Mouse (Mus musculus): ENCODE measurements around the gene Slc15a1. TPM values are rescaled to one million over a fixed set of nuclear protein-coding genes. Genes with fewer than 3 reads are reported as not detected.

Gene Slc15a1
- polyA plus RNA-seq, 2 experiments: not detected

- 3% methylated on average over 6 of the region's 6 CpGs for WGBS (ENCODE audit: insufficient replicate concordance)
- no peak overlapping the region for H3K4me3 ChIP-seq (ENCODE audit: insufficient read depth in 1 of 2, low read depth in 2 of 2, low read length in 2 of 2)
- DNase-seq (ENCODE audit: low read depth in 3 of 3, low spot score in 3 of 3) (no peak), ATAC-seq (ENCODE audit: insufficient read depth) (no peak)
- H3K4me2 ChIP-seq (ENCODE audit: low read depth): no peak overlapping the region
- TF ChIP-seq CTCF (IDR thresholded peaks at IDR 0.05; ENCODE audit: low read depth): no peak
- no peak for TF ChIP-seq EP300 (IDR thresholded peaks at IDR 0.05; ENCODE audit: low read depth)
- H3K9me3 ChIP-seq (ENCODE audit: control insufficient read depth, low read length): no peaks in the 10 kb centered on the region
- no peaks in the 10 kb centered on the region for H3K36me3 ChIP-seq (replicated peaks; ENCODE audit: control insufficient read depth, insufficient read depth, low read depth)
- H3K27ac ChIP-seq: no peak overlapping the region
- no peaks in the 10 kb centered on the region for H3K4me1 ChIP-seq (replicated peaks; ENCODE audit: control insufficient read depth in 2 of 2, insufficient read depth in 2 of 2, low read length in 1 of 2)
- H3K27me3 ChIP-seq (ENCODE audit: control insufficient read depth, insufficient read depth, low read length): peaks cover 20% of the 10 kb centered on the region
- H3K9ac ChIP-seq (replicated peaks): no peak overlapping the region
Measured at GRCm38 (mm10) chr14:121506336-121506735, 1.3 kb upstream of the Slc15a1 start.

- 19% methylated on average over 9 of the region's 9 CpGs for WGBS (ENCODE audit: insufficient replicate concordance)
Measured at GRCm38 (mm10) chr14:121505485-121505860, 421 bp upstream of the Slc15a1 start.

GRCm38 (mm10) chr14:121500577-121500976 is 4.5 kb downstream of the Slc15a1 start:
- TF ChIP-seq EP300 (IDR thresholded peaks at IDR 0.05; ENCODE audit: low read depth): no peak
- TF ChIP-seq CTCF (IDR thresholded peaks at IDR 0.05; ENCODE audit: low read depth): no peak
- DNase-seq (ENCODE audit: low read depth in 3 of 3, low spot score in 3 of 3) (no peak), ATAC-seq (ENCODE audit: insufficient read depth) (no peak)
- Histone ChIP-seq H3K9me3 (ENCODE audit: control insufficient read depth, low read length) (no peaks in the 10 kb centered on the region), H3K4me1 (replicated peaks; ENCODE audit: control insufficient read depth in 2 of 2, insufficient read depth in 2 of 2, low read length in 1 of 2) (no peaks in the 10 kb centered on the region), H3K9ac (replicated peaks) (no peak overlapping the region), H3K27me3 (ENCODE audit: control insufficient read depth, insufficient read depth, low read length) (peaks cover 15% of the 10 kb centered on the region), H3K27ac (no peak overlapping the region), H3K4me3 (ENCODE audit: insufficient read depth in 1 of 2, low read depth in 2 of 2, low read length in 2 of 2) (no peak overlapping the region), H3K36me3 (replicated peaks; ENCODE audit: control insufficient read depth, insufficient read depth, low read depth) (no peaks in the 10 kb centered on the region), H3K4me2 (ENCODE audit: low read depth) (no peak overlapping the region)
- WGBS (ENCODE audit: insufficient replicate concordance): 27% methylated on average over 2 of the region's 2 CpGs

More at GRCm38 (mm10) chr14:121505485-121505860, 421 bp upstream of the Slc15a1 start:
- no peak for TF ChIP-seq CTCF (IDR thresholded peaks at IDR 0.05; ENCODE audit: low read depth)
- no peak for TF ChIP-seq EP300 (IDR thresholded peaks at IDR 0.05; ENCODE audit: low read depth)
- peaks cover 20% of the 10 kb centered on the region for H3K27me3 ChIP-seq (ENCODE audit: control insufficient read depth, insufficient read depth, low read length)
- H3K9me3 ChIP-seq (ENCODE audit: control insufficient read depth, low read length): no peaks in the 10 kb centered on the region
- H3K4me1 ChIP-seq (replicated peaks; ENCODE audit: control insufficient read depth in 2 of 2, insufficient read depth in 2 of 2, low read length in 1 of 2): no peaks in the 10 kb centered on the region
- H3K27ac ChIP-seq: no peak overlapping the region
- peak overlapping the region; percentile 38 for H3K4me2 ChIP-seq (ENCODE audit: low read depth)
- ATAC-seq (ENCODE audit: insufficient read depth): no peak
- H3K9ac ChIP-seq (replicated peaks): no peak overlapping the region
- no peak for DNase-seq (ENCODE audit: low read depth in 3 of 3, low spot score in 3 of 3)
- H3K36me3 ChIP-seq (replicated peaks; ENCODE audit: control insufficient read depth, insufficient read depth, low read depth): no peaks in the 10 kb centered on the region
- no peak overlapping the region for H3K4me3 ChIP-seq (ENCODE audit: insufficient read depth in 1 of 2, low read depth in 2 of 2, low read length in 2 of 2)

- Histone ChIP-seq H3K4me1 (replicated peaks; ENCODE audit: control insufficient read depth in 2 of 2, insufficient read depth in 2 of 2, low read length in 1 of 2) (no peaks in the 10 kb centered on the region), H3K27me3 (ENCODE audit: control insufficient read depth, insufficient read depth, low read length) (peaks cover 7% of the 10 kb centered on the region), H3K36me3 (replicated peaks; ENCODE audit: control insufficient read depth, insufficient read depth, low read depth) (no peaks in the 10 kb centered on the region), H3K4me3 (ENCODE audit: insufficient read depth in 1 of 2, low read depth in 2 of 2, low read length in 2 of 2) (no peak overlapping the region), H3K9me3 (ENCODE audit: control insufficient read depth, low read length) (no peaks in the 10 kb centered on the region), H3K9ac (replicated peaks) (no peak overlapping the region), H3K27ac (no peak overlapping the region), H3K4me2 (ENCODE audit: low read depth) (no peak overlapping the region)
- ATAC-seq (ENCODE audit: insufficient read depth) (no peak), DNase-seq (ENCODE audit: low read depth in 3 of 3, low spot score in 3 of 3) (no peak)
- TF ChIP-seq EP300 (IDR thresholded peaks at IDR 0.05; ENCODE audit: low read depth): no peak
- no peak for TF ChIP-seq CTCF (IDR thresholded peaks at IDR 0.05; ENCODE audit: low read depth)
- WGBS (ENCODE audit: insufficient replicate concordance): 27% methylated on average over 1 of the region's 1 CpGs
Measured at GRCm38 (mm10) chr14:121499769-121500168, 5.3 kb downstream of the Slc15a1 start.

GRCm38 (mm10) chr14:121497800-121498199 is 7.3 kb downstream of the Slc15a1 start:
- no peak overlapping the region for H3K4me3 ChIP-seq (ENCODE audit: insufficient read depth in 1 of 2, low read depth in 2 of 2, low read length in 2 of 2)
- no peaks in the 10 kb centered on the region for H3K36me3 ChIP-seq (replicated peaks; ENCODE audit: control insufficient read depth, insufficient read depth, low read depth)
- H3K4me1 ChIP-seq (replicated peaks; ENCODE audit: control insufficient read depth in 2 of 2, insufficient read depth in 2 of 2, low read length in 1 of 2): no peaks in the 10 kb centered on the region
- TF ChIP-seq CTCF (IDR thresholded peaks at IDR 0.05; ENCODE audit: low read depth) (no peak), EP300 (IDR thresholded peaks at IDR 0.05; ENCODE audit: low read depth) (no peak)
- no peak overlapping the region for H3K9ac ChIP-seq (replicated peaks)
- no peaks in the 10 kb centered on the region for H3K27me3 ChIP-seq (ENCODE audit: control insufficient read depth, insufficient read depth, low read length)
- WGBS (ENCODE audit: insufficient replicate concordance): 31% methylated on average over 1 of the region's 1 CpGs
- ATAC-seq (ENCODE audit: insufficient read depth) (no peak), DNase-seq (ENCODE audit: low read depth in 3 of 3, low spot score in 3 of 3) (no peak)
- H3K9me3 ChIP-seq (ENCODE audit: control insufficient read depth, low read length): no peaks in the 10 kb centered on the region
- H3K27ac ChIP-seq: no peak overlapping the region
- no peak overlapping the region for H3K4me2 ChIP-seq (ENCODE audit: low read depth)
